Mouse (Mus musculus): ENCODE results near the gene Ncam1. TPM values are rescaled to one million over a fixed set of nuclear protein-coding genes. Genes with fewer than 3 reads are reported as not detected.
A peak's percentile ranks its signal among the peaks of the same experiment; 100 is the strongest.

The Ncam1 gene
- polyA plus RNA-seq, 1 experiment from 2014 or later, result 493 TPM

DNA sequence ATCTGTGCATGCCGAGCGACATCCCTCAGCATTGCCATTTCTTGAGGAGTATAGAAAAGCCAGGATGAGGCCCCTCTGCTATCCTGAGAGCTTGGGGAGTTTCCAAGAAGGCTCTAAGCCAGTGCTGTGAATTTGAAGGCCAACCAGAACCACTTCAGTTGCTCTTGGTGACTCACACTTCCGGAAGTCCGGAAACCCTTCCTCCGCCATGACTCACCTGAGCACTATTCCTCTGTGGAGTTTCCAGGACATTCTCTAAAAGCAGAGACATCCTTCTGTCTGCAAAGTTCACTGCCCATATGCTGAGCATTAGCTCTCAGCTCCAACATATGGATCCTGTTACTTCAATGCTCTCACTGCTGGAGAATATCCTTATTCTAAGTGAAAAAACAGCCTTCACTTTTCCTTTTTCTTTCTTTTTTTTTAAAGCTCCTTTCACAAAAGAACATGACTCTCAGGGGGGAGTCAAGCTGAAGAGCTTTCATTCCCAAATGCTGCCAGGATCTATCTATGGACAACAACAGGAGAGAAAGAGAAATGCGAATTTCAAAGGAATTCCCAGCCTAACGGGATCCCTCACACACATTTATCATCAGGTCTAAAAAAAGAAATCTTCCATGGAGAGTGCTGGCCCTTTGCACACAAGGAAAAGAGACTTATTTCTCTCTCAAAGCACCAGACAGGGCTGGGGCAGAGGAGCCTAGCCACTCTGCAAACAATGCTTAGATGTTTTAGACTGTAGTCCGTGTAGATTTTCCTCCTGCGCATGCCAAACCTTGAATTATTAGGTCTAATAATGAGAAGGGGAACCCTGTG, 226.8 kb downstream of the Ncam1 start:
- no peak overlapping the region for H3K4me2 ChIP-seq
- no peak overlapping the region for H3K9ac ChIP-seq
- H3K27me3 ChIP-seq, result no peaks in the 10 kb centered on the region
- H3K36me3 ChIP-seq, result peaks cover 18% of the 10 kb centered on the region
- H3K4me1 ChIP-seq (replicated peaks), result peaks cover 48% of the 10 kb centered on the region
- no peaks in the 10 kb centered on the region for H3K9me3 ChIP-seq
- H3K27ac ChIP-seq (replicated peaks), result peak overlapping the region; percentile 80
- WGBS, result 48% methylated on average over 9 of the region's 9 CpGs
- no peak overlapping the region for H3K4me3 ChIP-seq
- no peak for ATAC-seq (ENCODE audit: low FRiP score, low read depth)

DNA sequence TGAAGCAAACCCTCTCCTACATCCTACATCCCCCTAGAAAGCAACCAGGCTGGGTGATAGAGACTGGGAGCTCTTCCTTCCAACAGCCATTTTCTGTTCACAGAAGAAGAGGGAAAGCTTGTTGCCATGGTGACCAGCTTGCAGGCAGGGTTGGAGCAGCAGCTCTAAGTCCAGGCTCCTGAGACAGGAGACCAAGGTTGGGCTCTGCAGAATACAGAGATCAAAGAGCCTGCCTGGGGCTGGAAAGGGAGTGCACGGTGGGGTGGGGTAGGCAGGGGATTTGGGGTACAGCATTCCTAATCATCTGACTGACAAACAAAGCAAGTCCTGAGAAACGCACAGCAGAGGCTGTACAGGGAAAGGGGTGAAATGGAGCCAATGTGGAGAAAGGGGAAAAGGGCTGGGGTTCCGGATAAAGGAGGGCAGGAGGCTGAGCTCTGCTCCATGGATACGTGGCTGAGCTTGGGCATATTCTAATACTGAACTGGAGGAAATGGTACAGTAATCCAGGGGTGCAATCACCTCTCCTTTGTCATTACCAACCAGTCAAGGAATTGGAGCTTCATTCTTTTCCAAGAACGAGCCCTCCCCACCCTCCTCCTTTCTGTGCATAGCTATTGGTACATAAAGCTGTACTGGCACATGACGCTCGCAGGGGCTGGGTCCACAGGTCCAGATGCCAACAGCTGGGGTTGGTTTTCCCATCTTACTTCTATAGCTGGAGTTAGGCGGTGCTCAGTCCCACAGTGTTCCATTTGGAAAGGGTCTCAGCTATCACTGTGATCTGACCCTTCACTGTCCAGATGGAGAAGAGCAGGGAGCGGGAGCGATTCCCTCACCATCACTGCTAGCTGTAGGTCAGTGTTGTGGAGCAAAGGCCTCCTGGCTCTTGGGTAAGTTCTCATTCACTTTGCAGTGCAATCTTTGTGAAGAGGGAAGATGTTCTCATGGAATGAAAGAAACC, 227.7 kb downstream of the Ncam1 start:
- H3K36me3 ChIP-seq, result peaks cover 26% of the 10 kb centered on the region
- peak overlapping the region; percentile 5 for H3K9ac ChIP-seq
- no peak overlapping the region for H3K4me3 ChIP-seq
- peak overlapping the region; percentile 5; the same call in 1 of the 2 replicates for H3K4me2 ChIP-seq
- peak overlapping the region; percentile 80 for H3K27ac ChIP-seq (replicated peaks)
- H3K27me3 ChIP-seq, result no peaks in the 10 kb centered on the region
- no peaks in the 10 kb centered on the region for H3K9me3 ChIP-seq
- WGBS, result 40% methylated on average over 10 of the region's 10 CpGs
- peaks cover 48% of the 10 kb centered on the region for H3K4me1 ChIP-seq (replicated peaks)
- ATAC-seq (ENCODE audit: low FRiP score, low read depth), result peak; percentile 84

DNA sequence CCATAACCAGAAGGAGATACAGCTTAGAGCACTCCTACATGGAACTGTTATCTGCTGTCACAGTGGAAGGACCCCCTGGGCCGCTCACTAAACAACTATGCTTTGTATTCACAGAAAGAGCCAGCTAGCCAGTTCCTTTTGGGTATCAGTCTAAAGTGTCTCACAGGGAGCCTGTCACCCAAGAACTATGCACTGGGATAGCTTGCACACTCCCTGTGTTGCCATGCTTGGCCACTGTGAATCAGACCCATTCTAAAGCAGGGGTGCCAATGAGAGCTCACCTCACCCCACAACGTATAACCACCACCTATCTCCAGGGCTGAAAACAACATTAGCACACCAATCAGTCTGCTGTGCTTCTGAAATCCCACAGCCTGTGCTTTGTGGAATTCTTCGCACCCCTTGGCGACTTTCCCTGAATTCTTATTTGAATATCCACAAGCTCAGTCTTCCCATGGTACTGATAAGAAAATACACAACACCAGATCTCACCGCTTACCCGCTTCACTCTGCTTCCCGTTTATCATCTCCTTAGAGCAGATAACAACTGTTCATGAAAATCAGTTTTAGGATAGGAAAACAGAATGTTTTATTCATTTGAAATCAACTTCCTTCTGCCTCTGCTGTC, 228.6 kb downstream of the Ncam1 start:
- Histone ChIP-seq H3K4me3 (no peak overlapping the region), H3K27ac (replicated peaks) (peak overlapping the region; percentile 80), H3K36me3 (peaks cover 29% of the 10 kb centered on the region), H3K27me3 (no peaks in the 10 kb centered on the region), H3K4me2 (0 out of 2 replicates have a peak overlapping the region, but pooled peaks have one; percentile 2), H3K9ac (0 out of 2 replicates have a peak overlapping the region, but pooled peaks have one; percentile 5), H3K9me3 (no peaks in the 10 kb centered on the region), H3K4me1 (replicated peaks) (peaks cover 48% of the 10 kb centered on the region)
- 0 out of 2 replicates have a peak, but pooled peaks have one; percentile 13 for ATAC-seq (ENCODE audit: low FRiP score, low read depth)
- WGBS, result 29% methylated on average over 7 of the region's 7 CpGs

- Histone ChIP-seq H3K4me2 (no peak overlapping the region), H3K27me3 (no peaks in the 10 kb centered on the region), H3K4me3 (no peak overlapping the region), H3K9ac (no peak overlapping the region), H3K27ac (replicated peaks) (no peak overlapping the region), H3K9me3 (no peaks in the 10 kb centered on the region), H3K4me1 (replicated peaks) (peaks cover 20% of the 10 kb centered on the region), H3K36me3 (peaks cover 66% of the 10 kb centered on the region)
- ATAC-seq (ENCODE audit: low FRiP score, low read depth), result no peak
- 78% methylated on average over 2 of the region's 2 CpGs for WGBS
Measured at GRCm38 (mm10) chr9:49565846-49566245, 232.9 kb downstream of the Ncam1 start.

DNA sequence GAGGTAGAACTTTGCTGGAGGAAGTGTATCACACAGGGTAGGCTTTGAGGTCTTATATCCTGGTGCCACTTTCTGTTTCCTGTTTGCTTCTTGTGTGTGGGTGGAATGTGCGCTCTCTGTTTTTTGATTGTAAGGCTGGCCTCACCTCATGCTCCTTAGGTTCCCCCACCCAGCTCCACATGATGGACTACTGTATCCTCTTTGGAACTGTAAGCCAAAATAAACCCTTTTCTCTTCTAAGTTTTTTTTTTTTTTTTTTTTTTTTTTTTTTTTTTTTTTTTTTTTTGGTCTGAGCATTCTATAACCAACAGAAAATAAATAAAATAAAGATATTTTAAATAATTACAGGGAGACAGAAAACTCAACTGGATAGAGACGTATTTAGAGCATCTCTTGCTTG, 239.8 kb downstream of the Ncam1 start:
- no peak for ATAC-seq (ENCODE audit: low FRiP score, low read depth)
- Histone ChIP-seq H3K27me3 (no peaks in the 10 kb centered on the region), H3K36me3 (peaks cover 68% of the 10 kb centered on the region), H3K9me3 (no peaks in the 10 kb centered on the region), H3K4me2 (no peak overlapping the region), H3K27ac (replicated peaks) (no peak overlapping the region), H3K9ac (no peak overlapping the region), H3K4me3 (no peak overlapping the region), H3K4me1 (replicated peaks) (no peaks in the 10 kb centered on the region)
- WGBS, result 99% methylated on average over 2 of the region's 2 CpGs

GRCm38 (mm10) chr9:49551353-49551752, 247.4 kb downstream of the Ncam1 start:
- 64% methylated on average over 2 of the region's 2 CpGs for WGBS
- Histone ChIP-seq H3K9me3 (no peaks in the 10 kb centered on the region), H3K4me1 (replicated peaks) (no peaks in the 10 kb centered on the region), H3K27me3 (no peaks in the 10 kb centered on the region), H3K36me3 (peaks cover 20% of the 10 kb centered on the region), H3K4me3 (no peak overlapping the region), H3K27ac (replicated peaks) (no peak overlapping the region), H3K4me2 (no peak overlapping the region), H3K9ac (no peak overlapping the region)
- no peak for ATAC-seq (ENCODE audit: low FRiP score, low read depth)

DNA sequence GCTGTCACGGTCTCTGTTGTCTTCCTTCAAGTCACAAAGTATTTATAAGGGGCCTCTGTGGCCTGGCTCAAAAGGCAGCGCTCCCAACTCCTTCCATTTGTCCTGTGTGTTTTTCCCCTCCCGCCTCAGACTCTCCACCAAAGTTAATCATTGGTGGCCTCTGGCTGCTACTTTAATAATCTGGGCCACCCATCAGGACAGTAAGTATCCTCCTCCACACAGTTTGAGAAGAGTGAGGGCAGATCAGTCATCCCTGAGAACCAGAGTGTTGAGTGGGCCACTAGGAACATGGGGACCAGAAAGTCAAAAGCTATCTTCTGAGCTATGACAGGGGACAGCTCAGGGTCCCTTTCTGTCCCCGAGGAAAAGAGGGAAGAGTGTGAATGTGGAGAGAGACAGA, 256.1 kb downstream of the Ncam1 start:
- no peak for ATAC-seq (ENCODE audit: low FRiP score, low read depth)
- peaks cover 58% of the 10 kb centered on the region for H3K36me3 ChIP-seq

DNA sequence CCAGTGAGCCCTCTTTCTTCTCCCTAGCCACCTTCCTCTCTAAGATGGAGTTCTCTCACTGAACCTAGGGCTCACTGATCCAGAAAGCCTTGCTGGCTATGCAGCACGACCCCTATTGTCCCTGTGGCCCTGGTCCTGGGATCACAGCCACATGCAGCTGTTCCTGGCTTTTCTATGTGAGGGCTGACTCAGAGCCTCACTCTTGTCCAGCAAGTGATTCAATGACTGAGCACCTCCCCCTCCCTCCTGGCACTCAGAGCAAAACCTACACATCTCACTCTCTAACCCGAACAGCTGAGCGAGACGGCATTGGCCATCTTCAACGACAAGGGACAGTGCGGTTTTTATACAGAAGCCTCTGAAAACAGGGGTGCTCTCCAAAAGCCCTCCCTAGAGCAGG, 260.9 kb downstream of the Ncam1 start:
- Histone ChIP-seq H3K27ac (replicated peaks) (no peak overlapping the region), H3K36me3 (peaks cover 25% of the 10 kb centered on the region), H3K4me3 (no peak overlapping the region), H3K9me3 (no peaks in the 10 kb centered on the region), H3K9ac (no peak overlapping the region), H3K4me2 (no peak overlapping the region), H3K27me3 (no peaks in the 10 kb centered on the region), H3K4me1 (replicated peaks) (peaks cover 16% of the 10 kb centered on the region)
- WGBS, result 42% methylated on average over 6 of the region's 6 CpGs
- ATAC-seq (ENCODE audit: low FRiP score, low read depth), result no peak

More for the DNA sequence above, 256.1 kb downstream of the Ncam1 start:
- Histone ChIP-seq H3K4me2 (no peak overlapping the region), H3K27me3 (no peaks in the 10 kb centered on the region), H3K4me3 (no peak overlapping the region), H3K27ac (replicated peaks) (no peak overlapping the region), H3K9me3 (no peaks in the 10 kb centered on the region), H3K9ac (no peak overlapping the region), H3K4me1 (replicated peaks) (0 out of 2 replicates have a peak, but pooled peaks cover 5% of the 10 kb centered on the region)
- WGBS, result 85% methylated on average over 4 of the region's 4 CpGs

GRCm38 (mm10) chr9:49536593-49536992, 262.1 kb downstream of the Ncam1 start:
- H3K27ac ChIP-seq (replicated peaks), result no peak overlapping the region
- H3K4me3 ChIP-seq, result no peak overlapping the region
- H3K36me3 ChIP-seq, result peaks cover 18% of the 10 kb centered on the region
- H3K4me2 ChIP-seq, result no peak overlapping the region
- peaks cover 16% of the 10 kb centered on the region for H3K4me1 ChIP-seq (replicated peaks)
- 66% methylated on average over 6 of the region's 6 CpGs for WGBS
- no peaks in the 10 kb centered on the region for H3K9me3 ChIP-seq
- H3K27me3 ChIP-seq, result no peaks in the 10 kb centered on the region
- H3K9ac ChIP-seq, result no peak overlapping the region
- ATAC-seq (ENCODE audit: low FRiP score, low read depth), result no peak

DNA sequence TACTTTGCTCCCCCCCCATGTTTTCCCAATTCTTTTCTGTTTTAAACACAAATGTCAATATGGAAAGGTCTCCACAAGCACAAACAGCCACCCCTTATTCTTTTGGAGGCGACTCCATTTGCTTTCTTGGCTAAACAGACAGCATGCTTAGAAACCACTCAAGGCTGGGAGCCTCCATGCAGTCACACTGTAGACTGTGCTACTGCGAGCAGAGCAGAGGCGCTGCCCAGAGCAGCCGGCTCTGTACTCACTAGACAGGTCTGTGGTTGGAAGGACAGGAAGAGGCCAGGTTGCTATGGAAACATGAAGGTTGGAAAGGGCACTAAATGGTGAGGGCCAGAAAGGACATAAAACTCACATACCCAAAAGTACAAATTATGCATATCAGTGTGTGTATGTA, 263.8 kb downstream of the Ncam1 start:
- H3K4me2 ChIP-seq, result no peak overlapping the region
- 49% methylated on average over 4 of the region's 4 CpGs for WGBS
- ATAC-seq (ENCODE audit: low FRiP score, low read depth), result no peak
- H3K36me3 ChIP-seq, result peaks cover 6% of the 10 kb centered on the region; the same call in 1 of the 2 replicates
- no peaks in the 10 kb centered on the region for H3K27me3 ChIP-seq
- H3K9ac ChIP-seq, result no peak overlapping the region
- H3K4me1 ChIP-seq (replicated peaks), result peaks cover 16% of the 10 kb centered on the region
- 0 out of 2 replicates have a peak overlapping the region, but pooled peaks have one; percentile 40 for H3K27ac ChIP-seq (replicated peaks)
- H3K4me3 ChIP-seq, result no peak overlapping the region
- no peaks in the 10 kb centered on the region for H3K9me3 ChIP-seq

DNA sequence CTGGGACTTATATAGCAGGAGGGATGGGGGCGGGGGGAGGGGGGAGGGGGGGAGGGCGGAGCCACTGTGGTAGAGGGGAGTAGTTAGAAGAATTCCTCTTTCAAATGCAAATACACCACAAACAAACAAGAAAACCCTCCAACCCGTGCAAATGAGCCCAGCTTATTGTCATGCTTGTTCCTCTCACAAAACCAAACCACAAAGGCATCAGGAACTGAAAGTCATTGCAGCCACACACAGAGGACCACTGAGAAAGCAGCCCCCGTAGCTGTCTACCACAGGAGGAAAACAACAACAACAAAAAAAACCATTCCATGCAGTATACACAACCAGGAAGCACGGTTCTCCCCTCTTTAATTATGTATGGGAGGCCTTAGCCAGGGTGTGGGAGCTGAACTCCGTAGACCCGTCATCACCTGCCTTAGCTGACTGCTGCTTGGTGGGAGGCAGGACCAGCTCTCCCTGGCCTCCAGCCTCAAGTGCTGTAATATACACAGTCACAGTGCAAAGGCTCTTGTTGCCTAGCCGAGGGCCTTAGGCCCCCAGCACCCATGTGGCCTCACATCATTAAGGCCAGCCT, 264.7 kb downstream of the Ncam1 start:
- no peak overlapping the region for H3K9ac ChIP-seq
- WGBS, result 8% methylated on average over 7 of the region's 8 CpGs
- ATAC-seq (ENCODE audit: low FRiP score, low read depth), result peak; percentile 63

More for the DNA sequence above, 264.7 kb downstream of the Ncam1 start:
- Histone ChIP-seq H3K4me3 (no peak overlapping the region), H3K4me1 (replicated peaks) (peaks cover 13% of the 10 kb centered on the region), H3K36me3 (peaks cover 6% of the 10 kb centered on the region; the same call in 1 of the 2 replicates), H3K9me3 (no peaks in the 10 kb centered on the region), H3K27ac (replicated peaks) (peak overlapping the region; percentile 64; the same call in 1 of the 2 replicates), H3K27me3 (no peaks in the 10 kb centered on the region), H3K4me2 (no peak overlapping the region)
